Mouse (Mus musculus): ENCODE measurements around the gene Yipf1.

- TF ChIP-seq CTCF (conservative IDR thresholded peaks at IDR 0.05; ENCODE audit: insufficient read depth, insufficient read length, low read depth, low read length) (no peak), POLR2A (IDR thresholded peaks at IDR 0.05; ENCODE audit: low read depth, low read length) (no peak)
Observed at GRCm38 (mm10) chr4:107285446-107286200, 28.5 kb upstream of the Yipf1 start.

Measured in kidney, adult 2 months (tissue).